Mouse (Mus musculus): ENCODE data around the gene Ero1l. TPM values are rescaled to one million over a fixed set of nuclear protein-coding genes. Genes with fewer than 3 reads are reported as not detected.

Ero1l gene
- total RNA-seq, 2 experiments from 2014 or later = 34.2 to 46.5 TPM

- no peak for ATAC-seq (replicated peaks; ENCODE audit: low FRiP score, poor library complexity, severe bottlenecking)
These were observed 10.8 kb downstream of the Ero1l start for GRCm38 (mm10) chr14:45307630-45308328.

- no peak for ATAC-seq (replicated peaks; ENCODE audit: low FRiP score, poor library complexity, severe bottlenecking)
These were observed 12.7 kb downstream of the Ero1l start for GRCm38 (mm10) chr14:45305852-45306251.

- no peak for ATAC-seq (replicated peaks; ENCODE audit: low FRiP score, poor library complexity, severe bottlenecking)
These were observed 14.2 kb downstream of the Ero1l start for GRCm38 (mm10) chr14:45304389-45304788.

- no peak for ATAC-seq (replicated peaks; ENCODE audit: low FRiP score, poor library complexity, severe bottlenecking)
These were observed 14.6 kb downstream of the Ero1l start for GRCm38 (mm10) chr14:45303939-45304338.

GRCm38 (mm10) chr14:45291608-45292007 lies 27.0 kb downstream of the Ero1l start:
- ATAC-seq (replicated peaks; ENCODE audit: low FRiP score, poor library complexity, severe bottlenecking) = no peak

- ATAC-seq (replicated peaks; ENCODE audit: low FRiP score, poor library complexity, severe bottlenecking) = no peak
These were observed 36.5 kb downstream of the Ero1l start for GRCm38 (mm10) chr14:45282066-45282465.

GRCm38 (mm10) chr14:45275816-45276215 lies 42.8 kb downstream of the Ero1l start:
- ATAC-seq (replicated peaks; ENCODE audit: low FRiP score, poor library complexity, severe bottlenecking) = no peak

- ATAC-seq (replicated peaks; ENCODE audit: low FRiP score, poor library complexity, severe bottlenecking) = no peak
These were observed 54.6 kb downstream of the Ero1l start for GRCm38 (mm10) chr14:45263831-45264592.

GRCm38 (mm10) chr14:45251548-45252076 lies 67.0 kb downstream of the Ero1l start:
- no peak for ATAC-seq (replicated peaks; ENCODE audit: low FRiP score, poor library complexity, severe bottlenecking)

- ATAC-seq (replicated peaks; ENCODE audit: low FRiP score, poor library complexity, severe bottlenecking) = no peak
These were observed 77.0 kb downstream of the Ero1l start for GRCm38 (mm10) chr14:45241613-45242012.

- ATAC-seq (replicated peaks; ENCODE audit: low FRiP score, poor library complexity, severe bottlenecking) = no peak
These were observed 79.5 kb downstream of the Ero1l start for GRCm38 (mm10) chr14:45239042-45239441.

Other genes starting within 250 kb of the Ero1l start
- gene Gpr137c, start 99.1 kb downstream of the Ero1l start, total RNA-seq (2015; ENCODE audit: low replicate concordance) = 2.3 and 8.6 TPM in 2 replicates
- 0.70 and 1.3 TPM in 2 replicates for gene Gpr137c, start 99.1 kb downstream of the Ero1l start, total RNA-seq (2017; ENCODE audit: low replicate concordance)
- gene Txndc16, start 98.4 kb downstream of the Ero1l start, total RNA-seq (2015; ENCODE audit: low replicate concordance) = 1.9 and 3.8 TPM in 2 replicates
- gene Txndc16, start 98.4 kb downstream of the Ero1l start, total RNA-seq (2017; ENCODE audit: low replicate concordance) = 4.0 and 4.3 TPM in 2 replicates
- gene Psmc6, start 11.0 kb upstream of the Ero1l start, total RNA-seq (2015; ENCODE audit: low replicate concordance) = 41.6 and 83.2 TPM in 2 replicates
- 68.6 and 92.2 TPM in 2 replicates for gene Psmc6, start 11.0 kb upstream of the Ero1l start, total RNA-seq (2017; ENCODE audit: low replicate concordance)
- 5.8 and 16.9 TPM in 2 replicates for gene Styx, start 32.3 kb upstream of the Ero1l start, total RNA-seq (2015; ENCODE audit: low replicate concordance)
- 5.0 and 6.6 TPM in 2 replicates for gene Styx, start 32.3 kb upstream of the Ero1l start, total RNA-seq (2017; ENCODE audit: low replicate concordance)
- gene Gnpnat1, start 86.1 kb upstream of the Ero1l start, total RNA-seq (2015; ENCODE audit: low replicate concordance) = 3.1 and 22.6 TPM in 2 replicates
- 5.4 and 9.2 TPM in 2 replicates for gene Gnpnat1, start 86.1 kb upstream of the Ero1l start, total RNA-seq (2017; ENCODE audit: low replicate concordance)
- gene Fermt2, start 211.3 kb upstream of the Ero1l start, total RNA-seq (2015; ENCODE audit: low replicate concordance) = not detected in 2 replicates
- gene Fermt2, start 211.3 kb upstream of the Ero1l start, total RNA-seq (2017; ENCODE audit: low replicate concordance) = not detected in 2 replicates

Measured in erythroblast, adult 5-6 weeks (primary cell).